Mouse (Mus musculus) kidney, adult 18-20 months (tissue): ENCODE results near the gene Vcp.

Source experiments
- DNase-seq: peaks from one replicate; pipeline ENCODE4 v3.0.0; 2021

The Vcp gene

DNA sequence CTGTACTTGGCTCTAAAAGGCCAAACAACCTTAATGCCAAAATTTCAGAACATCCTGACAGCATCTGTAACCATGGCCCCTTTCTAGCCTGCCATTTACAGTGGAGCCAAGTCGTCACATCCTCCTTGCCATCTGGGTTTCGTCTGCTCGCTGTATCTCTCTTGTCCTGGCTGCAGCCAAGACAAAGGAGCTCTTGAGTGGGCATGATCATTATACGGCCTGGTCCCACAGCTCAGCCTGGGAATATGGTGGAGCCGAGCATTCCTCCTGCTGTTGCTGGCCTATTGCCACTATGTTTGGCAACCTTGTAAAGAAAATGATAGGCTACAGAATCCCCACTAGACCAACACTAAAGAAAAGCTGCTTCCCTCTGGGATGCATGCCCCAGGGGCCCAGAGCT is 57.0 kb downstream of the Vcp start:
- no peak for DNase-seq

DNA sequence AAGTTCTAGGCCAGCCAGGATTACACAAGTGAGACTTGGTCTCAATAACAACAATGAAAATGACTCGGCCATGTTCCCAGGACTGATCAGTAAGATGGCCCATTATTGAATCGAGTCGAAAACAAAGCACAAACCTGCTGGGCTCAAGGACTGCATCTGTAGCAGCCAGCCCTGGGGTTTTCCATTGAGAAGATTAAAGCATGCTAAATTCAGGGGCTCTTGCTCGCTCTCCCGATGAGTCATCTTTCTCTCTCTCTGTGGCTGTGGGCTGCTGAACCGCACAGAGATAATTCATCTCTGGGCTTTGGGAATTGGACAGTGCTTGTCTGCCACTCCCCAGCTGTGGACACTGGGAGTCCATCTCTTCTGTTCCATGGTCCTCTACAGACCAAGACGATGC is 58.9 kb downstream of the Vcp start:
- DNase-seq = no peak

DNA sequence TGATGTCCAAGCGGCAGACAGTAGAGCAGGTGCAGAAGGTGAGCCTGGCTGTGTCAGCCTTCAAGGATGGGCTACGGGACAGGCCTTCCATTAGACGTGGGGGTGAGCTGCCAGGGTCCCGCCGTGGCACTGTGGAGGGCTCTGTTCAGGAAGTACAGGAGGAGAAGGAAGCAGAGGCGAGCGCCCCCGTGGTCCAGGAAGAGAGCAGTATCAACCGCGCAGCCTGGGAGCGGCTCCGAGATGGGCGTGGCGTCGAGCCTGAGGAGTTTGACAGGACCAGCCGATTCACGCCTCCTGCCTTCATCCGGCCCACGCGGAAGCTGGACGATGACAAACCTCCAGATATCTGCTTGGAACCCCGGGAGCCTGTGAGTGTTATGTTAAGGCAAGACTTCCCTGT is 66.7 kb downstream of the Vcp start:
- peak; percentile 58 for DNase-seq

DNA sequence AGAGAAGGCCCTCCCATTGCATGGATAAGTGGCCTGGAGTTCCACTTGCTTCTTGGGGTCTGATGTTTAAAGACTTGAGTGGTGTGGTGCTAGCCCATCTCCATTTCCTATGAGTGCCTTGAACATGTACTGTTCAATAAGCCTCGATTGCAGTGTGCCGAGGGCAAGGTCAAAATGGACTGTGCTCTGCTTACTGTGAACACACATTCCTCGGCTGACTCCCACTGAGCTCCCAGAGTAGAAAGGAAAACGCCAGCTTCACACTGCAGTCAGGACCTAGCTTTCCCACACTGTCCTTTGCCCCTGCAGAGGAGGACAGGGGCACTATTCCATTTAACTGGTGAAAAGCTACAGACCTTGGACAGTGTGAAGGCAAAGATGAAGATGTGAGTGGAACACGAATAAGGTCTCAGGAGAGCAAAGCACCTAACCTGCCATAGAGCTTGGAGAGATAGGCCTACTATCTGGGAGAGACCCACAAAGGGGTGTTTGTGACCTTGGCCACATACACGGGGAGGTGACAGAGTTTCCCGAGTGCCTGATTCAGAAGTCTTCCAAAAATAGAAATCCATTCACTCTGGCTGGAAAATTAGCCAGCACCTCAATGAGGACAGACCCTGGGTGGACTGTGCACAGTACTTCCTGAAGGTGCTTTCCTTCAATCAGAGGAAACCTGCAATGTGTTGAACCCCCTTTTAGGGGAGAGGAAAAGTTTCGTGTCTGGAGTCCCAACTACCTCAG is 67.9 kb downstream of the Vcp start:
- no peak for DNase-seq
